Mouse (Mus musculus) splenic B cell, adult 2 months (primary cell): Measurements from ENCODE around the gene Zfp385b.
"Not testable (repeated sequence)": the region's sequence is repeated elsewhere in the genome, so short reads cannot be mapped to it uniquely, and the experiment has no call there.

Experiments used
- DNase-seq: peaks from one replicate; pipeline ENCODE4 v3.0.0-alpha.2; 2011; ENCODE audit warnings: low read depth, low spot score
- H3K27me3 ChIP-seq: 2 replicates; pipeline ENCODE4 v1.6.1; 2012; ENCODE audit warnings: mild to moderate bottlenecking, low read length, moderate library complexity, mixed read lengths; ENCODE audit not compliant: control insufficient read depth, poor library complexity, insufficient read depth, severe bottlenecking
- H3K36me3 ChIP-seq: 2 replicates; pipeline ENCODE4 v1.6.1; 2012; ENCODE audit warnings: mild to moderate bottlenecking, low read length, moderate library complexity, mixed read lengths; ENCODE audit not compliant: control insufficient read depth, poor library complexity, insufficient read depth, severe bottlenecking

Zfp385b gene

DNA sequence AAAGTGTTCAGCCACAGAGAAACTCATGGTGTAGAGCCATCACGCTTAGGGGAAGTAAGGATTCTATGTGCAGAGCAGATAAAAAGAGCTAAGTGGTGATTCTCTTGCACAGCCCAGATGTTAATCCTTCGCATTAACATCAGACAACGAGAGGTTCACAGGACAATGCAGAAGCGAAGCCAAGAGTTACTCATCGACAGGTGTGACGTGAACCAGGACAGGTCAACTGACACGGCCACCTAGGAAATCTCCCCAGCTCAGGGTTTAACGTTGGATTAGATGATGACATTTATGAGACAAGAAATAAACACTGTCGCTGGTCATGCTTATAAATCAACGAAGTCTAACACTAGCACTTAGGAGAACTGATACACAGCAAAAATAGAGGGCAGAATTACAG lies 341.9 kb downstream of the Zfp385b start:
- H3K36me3 ChIP-seq, result no peaks in the 10 kb centered on the region
- no peak for DNase-seq
- H3K27me3 ChIP-seq, result no peaks in the 10 kb centered on the region

DNA sequence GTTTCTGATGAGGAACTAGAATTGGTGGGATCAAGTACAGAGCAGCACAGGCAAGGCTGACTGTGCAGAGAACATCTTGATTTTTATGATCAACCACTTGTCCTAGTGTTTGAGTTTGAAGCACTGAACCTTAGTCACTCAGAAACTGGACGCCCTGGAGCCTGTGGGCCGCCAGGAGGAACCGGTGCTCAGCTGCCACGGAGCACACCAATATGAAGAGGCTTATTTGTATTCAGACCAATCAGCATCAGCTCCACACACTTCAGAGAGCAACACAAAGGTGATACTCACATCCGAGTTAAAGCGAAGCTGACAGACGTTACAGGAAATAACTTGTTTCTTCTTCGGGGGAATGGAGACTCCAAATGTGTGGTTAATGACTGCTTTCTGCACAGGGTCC lies 343.0 kb downstream of the Zfp385b start:
- Histone ChIP-seq H3K36me3 (no peaks in the 10 kb centered on the region), H3K27me3 (no peaks in the 10 kb centered on the region)
- no peak for DNase-seq

DNA sequence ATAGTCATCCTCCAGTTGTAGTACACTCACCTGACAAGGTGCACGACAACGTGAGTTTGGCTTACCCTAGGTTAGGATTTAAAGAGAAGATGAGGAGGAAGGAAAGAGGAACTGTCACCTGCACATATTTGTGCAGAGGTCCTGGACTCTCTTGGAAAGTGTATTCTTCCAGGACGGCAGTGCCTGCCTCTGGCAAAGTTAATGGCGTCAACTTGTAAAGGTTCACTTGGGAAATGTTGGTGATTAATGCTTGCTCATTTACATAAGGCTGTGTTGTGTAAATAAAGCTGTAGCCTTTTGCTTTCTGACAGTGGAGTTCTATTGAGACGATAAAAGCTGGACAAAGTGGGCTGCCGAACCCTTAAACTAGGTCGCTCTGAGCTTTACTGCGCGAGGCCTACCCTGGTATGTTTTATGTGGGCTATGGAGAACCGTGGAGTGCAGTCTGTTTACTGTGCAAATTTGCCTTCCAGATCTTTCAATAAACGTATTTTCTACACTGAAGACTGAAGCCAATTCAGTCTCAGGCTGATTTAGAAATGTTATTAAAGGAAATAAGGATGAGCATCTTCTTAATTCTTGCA lies 347.1 kb downstream of the Zfp385b start:
- no peak for DNase-seq
- no peaks in the 10 kb centered on the region for H3K36me3 ChIP-seq
- no peaks in the 10 kb centered on the region for H3K27me3 ChIP-seq

DNA sequence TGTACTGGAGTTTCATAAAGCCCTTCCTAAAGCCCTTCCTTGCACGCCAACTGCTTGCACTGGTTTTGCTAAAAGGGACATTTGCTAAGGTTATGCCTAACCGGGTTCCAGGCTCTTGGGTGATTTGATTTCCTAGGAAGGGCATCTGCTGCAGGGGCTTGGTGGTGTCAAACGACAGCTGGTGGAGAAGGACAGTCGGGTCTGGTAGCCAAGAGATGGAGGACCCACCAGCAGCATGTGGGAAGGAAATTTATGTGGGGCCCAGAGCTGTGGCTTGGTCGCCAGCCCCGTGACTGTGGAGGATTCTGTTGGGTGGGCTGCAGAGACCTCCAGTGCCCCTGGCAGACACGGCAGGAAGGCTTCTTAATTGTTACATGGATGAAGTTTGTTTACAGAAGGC lies 348.7 kb downstream of the Zfp385b start:
- H3K27me3 ChIP-seq, result no peaks in the 10 kb centered on the region
- no peaks in the 10 kb centered on the region for H3K36me3 ChIP-seq
- no peak for DNase-seq

DNA sequence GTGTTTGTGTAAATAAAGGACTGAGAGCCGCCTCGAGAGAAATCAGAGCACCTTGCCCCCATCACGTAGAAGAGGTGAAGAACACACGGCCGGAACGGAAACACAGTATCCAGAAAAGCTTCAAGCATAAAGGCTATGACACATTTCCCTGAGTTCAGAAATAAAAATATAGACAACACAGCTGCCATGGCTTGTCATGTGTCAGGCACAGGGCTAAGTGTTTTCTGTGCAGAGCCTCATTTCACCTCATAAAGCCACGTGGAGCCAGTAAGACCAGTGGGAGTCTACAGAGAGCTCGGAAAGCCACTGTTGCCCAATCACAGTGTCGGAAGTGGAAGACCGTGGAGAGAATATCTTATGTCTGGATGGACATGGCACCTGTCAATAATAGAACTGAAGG lies 358.0 kb downstream of the Zfp385b start:
- no peaks in the 10 kb centered on the region for H3K27me3 ChIP-seq
- H3K36me3 ChIP-seq, result no peaks in the 10 kb centered on the region
- DNase-seq, result no peak

DNA sequence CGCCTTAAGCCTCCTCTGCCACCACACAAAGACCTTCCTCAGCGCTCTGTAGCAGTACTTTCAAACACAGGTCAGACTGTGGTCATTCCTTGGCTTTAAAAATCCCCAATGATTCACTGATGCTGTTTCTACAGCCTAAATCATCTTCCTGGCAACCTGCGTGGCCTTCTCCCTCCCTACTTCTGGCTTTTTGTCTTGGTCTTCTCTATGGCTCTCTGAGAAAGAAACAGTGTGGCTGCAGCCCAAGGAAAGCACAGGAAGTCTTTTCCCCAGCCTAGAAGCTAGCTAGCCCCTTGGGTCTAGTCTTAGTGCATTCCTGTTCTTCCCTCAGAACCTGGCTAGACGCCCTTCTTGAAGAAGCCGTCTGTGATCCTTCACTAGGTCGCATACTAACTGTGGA lies 359.4 kb downstream of the Zfp385b start:
- Histone ChIP-seq H3K36me3 (no peaks in the 10 kb centered on the region), H3K27me3 (no peaks in the 10 kb centered on the region)
- no peak for DNase-seq

DNA sequence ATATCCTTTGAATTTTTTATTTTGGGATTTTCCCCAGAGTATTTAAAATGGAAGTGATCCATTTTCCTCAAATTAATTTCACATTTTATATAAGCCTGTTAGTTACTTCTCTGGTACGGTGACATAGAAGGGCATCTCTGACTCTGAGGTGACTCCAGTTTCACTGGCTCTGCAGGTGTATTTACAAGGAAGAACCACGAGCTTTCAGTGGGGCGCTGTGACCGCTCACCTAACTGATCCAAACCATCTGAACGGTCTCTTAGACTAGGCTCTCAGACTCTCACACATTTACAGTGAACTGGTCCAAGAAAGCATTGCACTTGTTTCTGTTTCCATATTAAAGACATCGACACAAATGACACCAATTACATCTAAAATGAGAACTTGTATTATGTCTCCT lies 361.0 kb downstream of the Zfp385b start:
- no peaks in the 10 kb centered on the region for H3K36me3 ChIP-seq
- DNase-seq, result no peak
- H3K27me3 ChIP-seq, result no peaks in the 10 kb centered on the region

DNA sequence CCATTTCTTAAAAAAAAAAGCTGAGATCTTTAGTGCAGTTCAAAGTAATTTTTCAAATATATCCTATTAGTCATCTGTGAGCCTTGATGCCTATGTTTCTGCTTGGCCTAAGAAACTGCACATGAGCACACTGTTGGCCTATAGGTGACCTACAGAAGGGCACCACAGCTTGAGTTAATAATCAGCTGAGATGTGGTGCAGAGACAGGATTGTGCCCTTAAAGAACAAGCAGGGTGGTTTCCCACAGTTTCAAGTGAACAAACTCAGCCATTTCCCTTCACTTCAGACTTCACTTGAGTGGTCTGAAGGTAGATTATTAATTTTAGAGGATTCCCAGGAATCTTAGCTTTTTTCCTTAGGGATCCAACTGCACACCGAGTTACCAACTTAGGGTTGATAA lies 362.3 kb downstream of the Zfp385b start:
- DNase-seq, result no peak
- no peaks in the 10 kb centered on the region for H3K27me3 ChIP-seq
- H3K36me3 ChIP-seq, result no peaks in the 10 kb centered on the region

DNA sequence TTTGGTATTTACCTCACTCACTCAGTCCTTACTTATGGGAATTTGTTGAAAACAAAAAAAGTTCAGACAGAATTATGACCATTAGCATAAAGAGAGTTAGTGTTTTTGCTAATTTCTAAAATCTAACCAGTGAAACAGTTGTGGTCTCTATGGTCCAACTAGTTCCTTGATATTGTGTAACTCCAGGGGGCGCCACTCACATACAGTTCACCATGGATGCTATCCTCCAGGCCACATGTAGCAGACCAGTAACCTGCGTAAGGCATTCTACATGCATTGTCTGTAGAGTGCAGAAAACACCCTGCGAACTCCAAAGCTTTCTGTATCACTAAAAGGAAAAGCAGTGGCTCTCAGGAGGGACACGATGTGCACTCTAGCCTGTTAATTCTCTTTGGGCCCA lies 362.8 kb downstream of the Zfp385b start:
- no peak for DNase-seq
- no peaks in the 10 kb centered on the region for H3K27me3 ChIP-seq
- no peaks in the 10 kb centered on the region for H3K36me3 ChIP-seq

DNA sequence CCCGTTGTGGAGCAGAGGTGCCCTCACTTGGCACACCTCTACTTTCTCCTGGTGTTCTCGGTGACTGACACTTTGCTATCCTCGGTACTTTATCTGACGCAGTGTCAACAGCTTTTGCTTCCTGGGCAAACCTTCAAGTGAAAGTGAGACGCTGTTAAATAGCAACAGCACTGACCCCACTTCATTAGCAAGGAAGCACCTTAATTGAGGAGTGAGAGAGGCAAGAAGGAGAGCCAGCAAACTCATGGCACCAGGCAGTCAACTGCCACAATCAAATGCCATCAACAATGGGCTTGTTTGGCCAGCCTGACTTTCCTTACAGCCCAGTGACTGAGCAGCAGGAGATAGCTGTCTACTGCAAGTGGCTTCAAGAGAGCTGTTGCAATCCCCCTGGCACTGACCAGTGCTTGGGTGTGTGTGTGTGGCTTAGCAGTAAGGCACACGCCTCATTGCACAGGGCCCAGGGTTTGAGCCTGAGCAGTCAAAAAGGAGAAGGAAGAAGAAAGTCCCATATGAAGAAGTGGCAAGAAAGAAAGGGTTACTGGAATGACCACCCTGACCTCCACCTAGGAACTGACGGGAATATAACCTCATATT lies 365.0 kb downstream of the Zfp385b start:
- Histone ChIP-seq H3K27me3 (no peaks in the 10 kb centered on the region), H3K36me3 (no peaks in the 10 kb centered on the region)
- no peak for DNase-seq

DNA sequence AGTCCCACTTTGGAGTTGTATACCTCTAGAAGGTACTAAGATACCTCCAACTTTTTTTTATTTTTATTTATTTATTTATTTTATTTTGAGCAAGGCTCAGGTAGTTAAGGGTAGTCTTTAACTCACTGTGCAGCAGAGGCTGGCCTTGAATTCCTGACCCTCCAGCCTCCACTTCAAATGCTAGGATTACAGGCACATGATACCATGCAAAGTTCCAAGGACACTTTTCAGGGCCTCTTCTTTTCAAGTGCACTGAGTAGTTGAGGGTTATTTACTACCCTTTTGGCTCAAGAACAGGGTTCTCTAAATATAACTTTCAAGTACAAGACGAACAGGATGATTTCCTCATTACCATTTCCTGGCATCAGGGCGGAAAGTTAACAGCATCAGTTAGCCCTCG lies 365.7 kb downstream of the Zfp385b start:
- Histone ChIP-seq H3K36me3 (no peaks in the 10 kb centered on the region), H3K27me3 (no peaks in the 10 kb centered on the region)
- no peak for DNase-seq

DNA sequence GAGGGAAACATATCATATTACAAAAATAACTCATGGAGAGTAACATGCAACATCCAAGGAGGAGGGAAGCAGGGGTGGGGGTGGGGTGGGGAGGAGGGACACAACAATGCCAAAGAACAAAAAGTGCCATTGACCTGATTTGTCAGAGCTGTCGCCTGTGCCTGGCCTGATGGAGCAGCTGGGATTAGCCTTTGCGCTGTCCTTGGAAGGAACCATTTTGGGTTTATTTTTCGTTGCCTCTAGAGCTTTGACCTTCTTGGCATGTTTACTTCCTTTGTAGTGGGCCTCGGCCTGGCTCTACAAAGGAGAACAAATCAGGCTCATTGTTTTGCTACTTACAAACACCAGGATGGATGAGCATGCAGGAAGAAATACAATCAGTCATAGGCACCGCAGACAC lies 369.4 kb downstream of the Zfp385b start:
- H3K36me3 ChIP-seq, H3K27me3 ChIP-seq, DNase-seq: not testable (repeated sequence)

DNA sequence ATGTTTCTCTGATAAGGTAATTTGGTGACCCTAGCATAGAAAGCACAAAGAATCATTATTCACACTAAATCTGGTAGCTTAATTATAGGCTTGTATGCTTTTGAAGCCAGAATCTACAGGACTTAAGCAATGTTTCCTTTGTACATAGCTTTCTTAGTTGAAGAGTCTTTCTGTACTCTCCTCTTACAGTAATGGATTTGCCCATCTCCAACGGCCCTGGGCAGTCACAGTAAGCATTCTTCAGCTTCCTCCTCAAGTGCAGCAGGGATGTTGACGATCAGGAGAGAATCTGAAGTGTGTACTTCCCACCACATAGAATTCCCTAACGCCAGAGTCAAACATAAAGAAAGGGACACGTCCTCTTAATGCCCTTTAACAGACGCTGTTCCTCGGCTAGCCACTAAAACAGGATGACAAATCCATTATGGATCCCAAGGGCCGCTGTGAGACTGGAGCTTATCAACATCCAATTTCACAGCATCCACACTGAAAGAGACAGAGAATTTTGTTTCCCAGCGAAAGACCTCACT lies 370.4 kb downstream of the Zfp385b start:
- Histone ChIP-seq H3K27me3 (no peaks in the 10 kb centered on the region), H3K36me3 (no peaks in the 10 kb centered on the region)
- no peak for DNase-seq

DNA sequence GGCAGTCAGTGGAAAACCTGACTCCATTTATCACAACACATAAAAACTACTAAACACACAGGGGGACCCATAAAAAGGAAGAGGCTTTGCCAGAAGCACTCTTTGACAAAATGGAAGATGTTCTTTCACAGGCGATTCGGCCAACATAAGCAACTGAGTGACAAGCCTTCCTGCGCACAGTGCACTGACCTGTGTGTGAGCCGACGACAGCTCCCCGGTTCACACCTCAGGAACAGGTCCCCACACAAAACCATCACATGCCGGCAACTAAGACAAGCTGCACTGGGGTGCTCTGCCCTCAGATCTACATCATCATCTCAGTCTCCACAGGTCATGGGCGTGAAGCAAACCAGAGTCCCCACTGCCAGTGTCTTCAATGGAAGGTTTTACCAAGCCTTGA lies 375.2 kb downstream of the Zfp385b start:
- H3K36me3 ChIP-seq, result no peaks in the 10 kb centered on the region
- no peak for DNase-seq
- H3K27me3 ChIP-seq, result no peaks in the 10 kb centered on the region

DNA sequence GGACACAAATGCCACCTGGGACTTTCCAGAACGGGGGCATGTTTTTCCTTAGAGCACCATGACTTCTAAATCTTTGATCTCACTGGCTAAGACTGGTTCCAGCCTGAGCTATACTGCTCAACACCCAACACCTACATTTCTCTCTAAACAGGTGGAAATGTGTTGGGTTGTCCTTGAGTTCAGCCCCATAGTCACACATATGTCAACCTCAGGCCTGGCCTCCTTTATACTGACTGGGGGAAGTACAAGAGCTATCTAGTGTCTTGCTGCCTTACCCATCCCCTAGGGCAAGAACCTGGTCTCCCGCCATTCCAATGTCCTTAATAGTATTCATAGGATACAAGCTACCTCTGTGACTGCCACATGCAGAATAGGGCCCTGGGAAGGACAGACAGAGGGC lies 378.8 kb downstream of the Zfp385b start:
- DNase-seq, result no peak
- no peaks in the 10 kb centered on the region for H3K36me3 ChIP-seq
- no peaks in the 10 kb centered on the region for H3K27me3 ChIP-seq

DNA sequence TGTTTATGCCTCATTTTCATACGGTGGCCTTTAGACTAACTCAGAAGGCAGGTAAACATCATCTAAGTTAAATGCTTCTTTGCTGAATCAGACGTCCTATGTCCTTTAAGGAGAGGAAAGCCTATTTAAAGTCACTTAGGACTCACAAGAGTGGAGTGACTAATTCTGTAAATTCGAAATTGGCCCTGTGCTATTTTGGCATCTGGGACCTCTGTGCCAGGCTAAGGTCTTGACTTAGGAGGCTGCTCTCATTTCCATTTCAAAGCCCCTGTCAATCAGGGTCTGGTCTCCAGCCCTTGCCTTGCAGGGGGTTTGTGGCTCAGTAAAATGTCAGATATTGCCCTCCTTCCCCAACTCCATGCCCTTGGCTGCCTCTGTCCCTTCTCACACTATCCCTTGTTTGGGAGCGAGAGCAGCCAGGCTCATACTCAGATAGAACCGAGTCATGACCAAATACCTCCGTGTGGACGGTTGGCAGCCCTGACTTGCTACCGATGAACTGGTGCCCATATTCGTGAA lies 383.1 kb downstream of the Zfp385b start:
- no peak for DNase-seq
- no peaks in the 10 kb centered on the region for H3K27me3 ChIP-seq
- H3K36me3 ChIP-seq, result no peaks in the 10 kb centered on the region
